Mouse (Mus musculus) intestine, embryonic 14.5 days (tissue): ENCODE results near the gene Apaf1. TPM values are rescaled to one million over a fixed set of nuclear protein-coding genes. Genes with fewer than 3 reads are reported as not detected.

ENCODE experiments used
- ATAC-seq: fragments of 200-750 bp; cut with Nextera tagmentation; replicated peaks from 2 replicates; pipeline ENCODE4 v1.8.0; 2017; ENCODE audit warnings: low read depth, moderate number of reproducible peaks, moderate TSS enrichment, moderate library complexity; ENCODE audit not compliant: low FRiP score, low TSS enrichment
- DNase-seq: peaks from one replicate; pipeline ENCODE4 v3.0.0-alpha.2; 2018; ENCODE audit warnings: low spot score
- H3K27ac ChIP-seq: fragments of 300-500 bp; sonication (generic); 2 replicates; pipeline ENCODE4 v1.5.1; 2014; ENCODE audit warnings: low read depth, mild to moderate bottlenecking, control low read depth
- H3K27me3 ChIP-seq: fragments of 300-500 bp; sonication (generic); replicated peaks from 2 replicates; pipeline ENCODE4 v1.6.1; 2014; ENCODE audit warnings: low read length, control low read depth; ENCODE audit not compliant: control insufficient read depth, insufficient read depth
- H3K36me3 ChIP-seq: fragments of 300-500 bp; sonication (generic); 2 replicates; pipeline ENCODE4 v1.6.1; 2014; ENCODE audit warnings: low read length, control low read depth; ENCODE audit not compliant: control insufficient read depth, insufficient read depth
- H3K4me1 ChIP-seq: fragments of 300-500 bp; sonication (generic); replicated peaks from 2 replicates; pipeline ENCODE4 v1.6.1; 2014; ENCODE audit warnings: low read length, control low read depth, mixed read lengths; ENCODE audit not compliant: control insufficient read depth, insufficient read depth
- H3K4me2 ChIP-seq: fragments of 300-500 bp; sonication (generic); 2 replicates; pipeline ENCODE4 v1.6.1; 2014; ENCODE audit warnings: low read length
- H3K4me3 ChIP-seq: fragments of 300-500 bp; sonication (generic); 2 replicates; pipeline ENCODE4 v1.5.1; 2014; ENCODE audit warnings: low read depth, low read length, control low read depth, mixed read lengths
- H3K9ac ChIP-seq: fragments of 300-500 bp; sonication (generic); 2 replicates; pipeline ENCODE4 v1.6.1; 2014; ENCODE audit warnings: mild to moderate bottlenecking, low read length
- H3K9me3 ChIP-seq: fragments of 300-500 bp; sonication (generic); 2 replicates; pipeline ENCODE4 v1.6.1; 2016; ENCODE audit warnings: low read length, control low read depth; ENCODE audit not compliant: control insufficient read depth
- WGBS: fragments of 180-500 bp; shearing (Covaris S2); extraction: QIAGEN DNeasy Blood & Tissue Kit; methylation state at CpG from one replicate; pipeline ENCODE4 v1.1.7; 2014; 5-methylcytosine and 5-hydroxymethylcytosine counted together
- polyA plus RNA-seq: library from polyadenylated mRNA; unstranded; fragments of >200 nt; fragmentation: Nextera tagmentation; extraction: Ambion mirVana; gene quantifications from 2 replicates; pipeline ENCODE4 v1.2.1, GENCODE M21; 2014

Apaf1 gene
- polyA plus RNA-seq, 1 experiment from 2014 or later, result 25.9 TPM

- H3K9ac ChIP-seq, result no peak overlapping the region
- no peak overlapping the region for H3K27ac ChIP-seq
- no peaks in the 10 kb centered on the region for H3K27me3 ChIP-seq
- no peak for ATAC-seq
- no peak for DNase-seq
- no peaks in the 10 kb centered on the region for H3K4me1 ChIP-seq
- H3K4me2 ChIP-seq, result no peak overlapping the region
- no peaks in the 10 kb centered on the region for H3K9me3 ChIP-seq
- peaks cover 27% of the 10 kb centered on the region for H3K36me3 ChIP-seq
- no peak overlapping the region for H3K4me3 ChIP-seq
Measured at GRCm38 (mm10) chr10:91029002-91029539, 53.5 kb downstream of the Apaf1 start.

DNA sequence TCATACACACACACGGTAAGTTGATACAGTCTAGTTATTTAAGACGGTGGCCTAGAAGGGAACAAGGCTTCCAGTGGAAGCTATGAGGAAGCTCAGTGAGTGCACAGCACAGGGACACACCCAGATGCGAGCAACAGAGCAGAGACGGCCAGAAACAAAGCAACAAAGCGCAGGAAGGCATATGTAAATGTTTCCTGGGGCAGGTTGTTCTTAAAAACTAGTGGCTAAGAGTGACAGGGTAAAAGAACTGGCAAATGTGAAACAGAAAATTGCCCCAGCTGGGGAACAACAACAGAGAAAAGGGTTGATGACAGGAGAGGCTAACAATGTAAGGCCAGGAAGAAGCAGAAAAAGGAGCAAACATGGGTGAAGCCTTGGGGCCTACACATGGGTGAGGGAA is 54.6 kb downstream of the Apaf1 start:
- ATAC-seq, result no peak

GRCm38 (mm10) chr10:91027468-91027867 is 55.1 kb downstream of the Apaf1 start:
- H3K4me3 ChIP-seq, result no peak overlapping the region
- H3K27me3 ChIP-seq, result no peaks in the 10 kb centered on the region
- H3K9me3 ChIP-seq, result no peaks in the 10 kb centered on the region
- H3K36me3 ChIP-seq, result peaks cover 23% of the 10 kb centered on the region
- no peak overlapping the region for H3K27ac ChIP-seq
- H3K9ac ChIP-seq, result no peak overlapping the region
- no peak overlapping the region for H3K4me2 ChIP-seq
- no peak for ATAC-seq
- no peak for DNase-seq
- 93% methylated on average over 4 of the region's 4 CpGs for WGBS
- H3K4me1 ChIP-seq, result no peaks in the 10 kb centered on the region

More for the DNA sequence above, 54.6 kb downstream of the Apaf1 start:
- Histone ChIP-seq H3K36me3 (peaks cover 23% of the 10 kb centered on the region), H3K27me3 (no peaks in the 10 kb centered on the region), H3K27ac (no peak overlapping the region), H3K9ac (no peak overlapping the region), H3K4me2 (no peak overlapping the region), H3K4me1 (no peaks in the 10 kb centered on the region), H3K4me3 (no peak overlapping the region), H3K9me3 (no peaks in the 10 kb centered on the region)
- 89% methylated on average over 5 of the region's 5 CpGs for WGBS
- no peak for DNase-seq

DNA sequence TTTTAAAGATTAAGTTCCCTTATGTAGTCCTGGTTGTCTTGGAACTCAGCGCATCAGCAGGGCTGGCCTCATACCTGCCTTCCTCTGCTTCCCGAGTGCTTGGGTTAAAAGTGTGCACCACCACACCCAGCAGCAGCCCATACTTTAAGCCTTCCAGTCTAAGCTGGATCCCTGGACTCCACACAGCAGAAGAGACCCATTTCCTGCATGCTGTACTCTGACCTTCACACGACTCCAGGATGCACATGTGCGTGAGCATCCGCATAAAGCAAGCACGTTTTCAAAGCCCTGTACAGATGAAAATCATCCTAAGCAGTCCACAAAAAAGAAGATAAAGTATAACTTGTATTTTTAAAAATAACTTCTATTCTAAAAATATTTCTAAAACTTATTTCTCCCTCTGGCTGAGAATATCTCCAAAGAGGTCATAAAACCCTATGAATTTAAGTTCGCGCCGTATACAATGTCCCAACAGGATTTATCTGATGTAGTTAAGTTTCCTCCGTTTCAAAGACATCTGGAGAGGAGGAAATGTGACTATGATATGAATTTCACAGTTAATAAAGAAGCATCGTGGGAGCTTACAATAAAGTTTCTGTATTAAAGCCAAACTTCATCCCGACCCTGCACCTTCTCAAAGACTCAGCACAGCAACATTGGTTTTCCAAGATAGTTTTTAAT is 76.6 kb downstream of the Apaf1 start:
- Histone ChIP-seq H3K4me1 (no peaks in the 10 kb centered on the region), H3K4me2 (no peak overlapping the region), H3K9ac (no peak overlapping the region), H3K36me3 (peaks cover 25% of the 10 kb centered on the region), H3K4me3 (no peak overlapping the region), H3K27me3 (no peaks in the 10 kb centered on the region), H3K9me3 (no peaks in the 10 kb centered on the region), H3K27ac (no peak overlapping the region; the same call in 1 of the 2 replicates)
- DNase-seq, result no peak
- no peak for ATAC-seq
- WGBS, result 78% methylated on average over 12 of the region's 12 CpGs

DNA sequence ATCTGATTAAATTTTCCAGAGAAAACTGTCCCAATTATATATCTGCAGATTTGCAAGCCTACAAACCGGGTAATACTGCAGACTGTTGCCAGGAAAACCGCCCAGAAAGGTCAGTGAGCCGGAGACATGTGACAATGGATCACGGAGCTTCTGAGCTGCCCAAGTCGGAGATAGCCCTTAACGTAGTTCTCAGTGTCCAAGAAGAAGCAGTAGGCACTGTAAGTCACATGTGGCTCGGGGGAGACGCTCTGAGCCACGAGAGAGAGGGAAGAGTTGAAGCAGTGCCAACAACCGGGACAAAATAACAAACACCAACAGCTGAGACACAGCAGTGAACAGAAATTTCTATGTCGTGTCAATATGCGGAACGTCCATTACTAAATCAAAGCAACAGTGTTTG is 81.1 kb downstream of the Apaf1 start:
- no peaks in the 10 kb centered on the region for H3K4me1 ChIP-seq
- H3K4me3 ChIP-seq, result no peak overlapping the region
- H3K9me3 ChIP-seq, result no peaks in the 10 kb centered on the region
- no peak overlapping the region for H3K9ac ChIP-seq
- no peak overlapping the region for H3K27ac ChIP-seq
- no peak overlapping the region for H3K4me2 ChIP-seq
- ATAC-seq (no peak), DNase-seq (no peak)
- WGBS, result 82% methylated on average over 13 of the region's 13 CpGs
- H3K36me3 ChIP-seq, result peaks cover 25% of the 10 kb centered on the region
- H3K27me3 ChIP-seq, result no peaks in the 10 kb centered on the region

- DNase-seq (no peak), ATAC-seq (no peak)
- Histone ChIP-seq H3K9ac (no peak overlapping the region), H3K9me3 (no peaks in the 10 kb centered on the region), H3K4me2 (no peak overlapping the region), H3K27me3 (no peaks in the 10 kb centered on the region), H3K36me3 (peaks cover 40% of the 10 kb centered on the region), H3K4me1 (no peaks in the 10 kb centered on the region), H3K27ac (no peak overlapping the region), H3K4me3 (no peak overlapping the region)
- WGBS, result 84% methylated on average over 5 of the region's 5 CpGs
Measured at GRCm38 (mm10) chr10:90999899-91000298, 82.7 kb downstream of the Apaf1 start.

DNA sequence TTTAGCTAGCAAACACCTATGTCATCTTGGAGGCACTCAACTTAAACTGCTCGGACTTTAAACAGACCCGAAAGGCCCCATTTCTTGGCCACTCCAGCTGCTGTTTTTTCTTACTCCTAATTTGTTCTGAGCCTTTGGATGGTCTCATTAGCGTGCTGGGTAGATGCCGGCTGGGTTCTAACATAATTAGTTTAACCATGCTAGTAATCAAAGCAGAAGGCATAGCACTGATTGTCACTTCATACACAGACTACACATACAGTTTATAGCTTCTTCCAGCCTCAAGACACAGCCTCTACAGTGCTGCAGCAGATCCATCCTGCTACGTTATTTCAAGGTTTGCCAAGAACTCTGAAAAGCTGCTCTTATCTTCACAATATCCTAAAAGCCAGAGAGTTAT is 88.7 kb downstream of the Apaf1 start:
- Histone ChIP-seq H3K9ac (no peak overlapping the region), H3K4me2 (no peak overlapping the region), H3K27me3 (no peaks in the 10 kb centered on the region), H3K4me3 (no peak overlapping the region), H3K9me3 (no peaks in the 10 kb centered on the region), H3K4me1 (no peaks in the 10 kb centered on the region), H3K27ac (no peak overlapping the region), H3K36me3 (peaks cover 63% of the 10 kb centered on the region)
- DNase-seq (no peak), ATAC-seq (no peak)
- 91% methylated on average over 5 of the region's 5 CpGs for WGBS

GRCm38 (mm10) chr10:90992237-90992636 is 90.3 kb downstream of the Apaf1 start:
- Histone ChIP-seq H3K4me1 (no peaks in the 10 kb centered on the region), H3K9ac (no peak overlapping the region), H3K4me2 (no peak overlapping the region), H3K27ac (no peak overlapping the region), H3K36me3 (peaks cover 65% of the 10 kb centered on the region), H3K4me3 (no peak overlapping the region), H3K9me3 (no peaks in the 10 kb centered on the region), H3K27me3 (no peaks in the 10 kb centered on the region)
- ATAC-seq (no peak), DNase-seq (no peak)
- WGBS, result 86% methylated on average over 6 of the region's 6 CpGs

DNA sequence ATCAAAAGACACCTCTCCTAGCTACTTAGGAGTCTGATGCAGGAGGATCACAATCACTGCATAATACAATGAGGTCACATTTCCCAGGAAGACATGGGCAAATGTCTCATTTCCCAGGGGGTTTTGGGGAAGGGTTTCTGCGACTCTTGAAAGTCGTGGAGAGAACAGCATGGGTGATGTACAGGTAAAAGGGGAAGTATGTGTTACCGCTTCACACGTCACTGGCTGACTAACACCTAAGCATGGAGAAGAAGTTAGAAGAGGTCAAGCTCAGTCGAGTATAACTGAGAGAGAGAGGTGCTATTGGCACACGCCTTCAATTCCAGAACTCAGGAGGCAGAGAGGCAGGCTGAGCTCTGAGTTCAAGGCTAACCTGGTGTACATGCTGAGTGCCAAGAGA is 92.2 kb downstream of the Apaf1 start:
- H3K27me3 ChIP-seq, result no peaks in the 10 kb centered on the region
- WGBS, result 89% methylated on average over 6 of the region's 6 CpGs
- H3K4me1 ChIP-seq, result no peaks in the 10 kb centered on the region
- H3K9ac ChIP-seq, result no peak overlapping the region
- no peak overlapping the region for H3K4me2 ChIP-seq
- DNase-seq (no peak), ATAC-seq (no peak)
- H3K36me3 ChIP-seq, result peaks cover 47% of the 10 kb centered on the region
- H3K27ac ChIP-seq, result no peak overlapping the region
- H3K4me3 ChIP-seq, result no peak overlapping the region
- no peaks in the 10 kb centered on the region for H3K9me3 ChIP-seq
